Mouse (Mus musculus): ENCODE results near the gene Fam229a.

DNA sequence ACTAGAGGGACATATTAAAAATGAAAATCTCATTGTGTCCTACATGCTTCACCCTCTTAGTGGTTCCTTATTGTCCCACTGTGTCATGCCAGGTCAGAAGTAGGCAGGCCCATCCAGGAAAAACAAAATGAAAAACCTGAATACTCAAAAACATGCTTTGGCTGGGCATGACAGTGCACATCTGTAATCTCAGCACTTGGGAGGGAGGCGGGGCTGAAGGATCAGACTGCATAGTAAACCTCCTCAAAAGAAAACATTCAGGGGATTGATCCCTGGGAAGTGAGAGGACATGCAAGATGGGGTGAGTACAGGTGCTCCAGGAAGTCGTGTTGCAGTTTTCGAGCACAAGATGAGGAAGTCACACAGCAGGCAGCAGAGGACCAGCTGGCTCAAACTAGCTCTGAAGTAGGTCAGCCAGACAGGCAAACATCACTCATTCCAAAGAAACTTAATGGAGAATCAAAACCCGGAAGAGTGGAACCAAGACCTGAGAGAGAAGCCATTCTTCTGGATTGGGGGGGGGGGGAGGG lies 26.6 kb upstream of the Fam229a start:
- no peak for TF ChIP-seq CTCF (IDR thresholded peaks at IDR 0.05; ENCODE audit: low read depth)
- 0 out of 2 replicates have a peak, but pooled peaks have one; percentile 8 for TF ChIP-seq EP300 (IDR thresholded peaks at IDR 0.05; ENCODE audit: low read depth)

Data from liver, postnatal 0 days (tissue).